Mouse (Mus musculus): ENCODE results near the gene Gm31371. TPM values are rescaled to one million over a fixed set of nuclear protein-coding genes. Genes with fewer than 3 reads are reported as not detected.
A peak's percentile ranks its signal among the peaks of the same experiment; 100 is the strongest.
"Not testable (repeated sequence)": the region's sequence is repeated elsewhere in the genome, so short reads cannot be mapped to it uniquely, and the experiment has no call there.

Gm31371 gene
- total RNA-seq (2021) = not detected
- long read RNA-seq, experiment 1 = 0 reads
- long read RNA-seq, experiment 2 = 0 reads

DNA sequence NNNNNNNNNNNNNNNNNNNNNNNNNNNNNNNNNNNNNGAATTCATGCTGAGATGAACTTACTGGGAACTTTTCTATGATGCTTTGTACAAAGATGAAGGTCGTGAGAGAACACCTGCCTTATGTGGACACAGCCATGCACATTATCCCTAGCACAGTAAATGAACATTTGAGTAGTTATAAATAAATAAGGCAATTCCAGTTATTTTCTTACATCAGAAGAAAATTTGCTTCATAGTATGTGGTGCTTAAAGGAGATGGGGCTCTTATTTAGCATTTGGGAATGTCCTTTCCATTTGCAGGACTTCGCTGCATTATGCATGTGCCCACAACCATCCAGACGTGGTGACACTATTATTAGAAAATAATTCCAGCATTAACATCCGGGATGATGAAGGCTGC, at the start of gene Gm31371:
TSS of gene Gm31371 (plus strand) at position 301 of the 400 bp plus-strand sequence.
- DNase-seq; intact Hi-C loops (cut with DNase I; ENCODE audit: low total_unique reads): not testable (repeated sequence)

DNA sequence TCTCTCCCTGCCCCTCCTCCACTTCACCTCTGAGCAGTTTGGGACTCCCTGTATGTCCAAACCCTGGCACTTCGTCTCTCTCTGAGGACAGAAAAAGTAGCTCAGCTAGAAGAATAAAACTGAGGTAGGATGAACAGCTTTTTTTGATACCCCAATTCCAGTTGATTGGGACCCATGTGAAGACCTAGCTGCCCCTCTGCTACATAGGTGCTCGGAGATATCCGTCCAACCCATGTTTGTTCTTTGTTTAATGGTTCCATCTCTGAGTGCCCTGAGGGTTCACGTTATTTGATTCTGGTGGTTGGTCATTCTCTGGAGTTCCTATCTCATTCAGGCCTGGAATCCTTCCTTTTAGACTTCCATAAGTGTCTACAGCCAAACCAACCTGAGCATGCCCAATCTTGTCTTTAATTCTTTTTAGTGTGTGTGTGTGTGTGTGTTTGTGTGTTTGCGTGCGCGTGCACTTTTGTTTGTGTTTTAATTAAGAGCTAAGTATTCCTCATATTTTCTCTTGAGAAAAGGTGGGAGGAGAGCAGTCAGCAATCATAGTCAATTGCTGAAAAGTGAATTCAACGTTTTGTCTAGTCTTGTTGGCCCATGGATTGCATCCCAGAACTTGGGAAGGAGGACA, 3.3 kb downstream of the Gm31371 start:
- not testable (repeated sequence) for DNase-seq

DNA sequence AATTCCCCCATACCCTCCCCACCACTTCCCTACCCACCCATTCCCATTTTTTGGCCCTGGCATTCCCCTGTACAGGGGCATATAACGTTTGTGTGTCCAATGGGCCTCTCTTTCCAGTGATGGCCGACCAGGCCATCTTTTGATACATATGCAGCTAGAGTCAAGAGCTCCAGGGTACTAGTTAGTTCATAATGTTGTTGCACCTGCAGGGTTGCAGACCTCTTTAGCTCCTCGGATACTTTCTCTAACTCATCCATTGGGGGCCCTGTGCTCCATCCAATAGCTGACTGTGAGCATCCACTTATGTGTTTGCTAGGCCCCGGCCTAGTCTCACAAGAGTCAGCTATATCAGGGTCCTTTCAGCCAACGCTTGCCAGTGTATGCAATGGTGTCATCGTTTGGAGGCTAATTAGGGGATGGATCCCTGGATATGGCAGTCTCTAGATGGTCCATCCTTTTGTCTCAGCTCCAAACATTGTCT, 5.7 kb downstream of the Gm31371 start:
- DNase-seq; intact Hi-C loops (cut with DNase I; ENCODE audit: low total_unique reads): not testable (repeated sequence)

More for the DNA sequence above, 3.3 kb downstream of the Gm31371 start:
- intact Hi-C loops (cut with DNase I; ENCODE audit: low total_unique reads) = not testable (repeated sequence)

DNA sequence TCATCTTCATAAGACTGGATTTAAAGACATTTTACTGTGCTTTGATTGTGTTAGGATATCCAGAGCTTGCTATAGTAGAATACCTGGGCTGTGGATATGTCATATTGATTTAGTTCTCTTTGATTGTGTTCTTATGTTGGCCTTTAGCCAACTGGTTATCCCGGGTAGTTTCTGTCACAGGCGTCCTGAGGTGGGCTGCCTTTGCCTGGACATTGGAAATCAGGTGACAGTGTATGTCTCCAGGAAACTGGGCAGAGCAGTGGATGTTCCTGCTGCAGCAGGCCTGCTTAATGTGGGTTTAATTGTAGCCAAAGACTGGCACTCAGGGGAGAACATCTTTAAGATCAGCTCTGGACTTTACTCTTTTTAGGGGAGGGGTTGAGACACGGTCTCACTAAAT, 15.9 kb downstream of the Gm31371 start:
- DNase-seq; intact Hi-C loops (cut with DNase I; ENCODE audit: low total_unique reads): not testable (repeated sequence)

DNA sequence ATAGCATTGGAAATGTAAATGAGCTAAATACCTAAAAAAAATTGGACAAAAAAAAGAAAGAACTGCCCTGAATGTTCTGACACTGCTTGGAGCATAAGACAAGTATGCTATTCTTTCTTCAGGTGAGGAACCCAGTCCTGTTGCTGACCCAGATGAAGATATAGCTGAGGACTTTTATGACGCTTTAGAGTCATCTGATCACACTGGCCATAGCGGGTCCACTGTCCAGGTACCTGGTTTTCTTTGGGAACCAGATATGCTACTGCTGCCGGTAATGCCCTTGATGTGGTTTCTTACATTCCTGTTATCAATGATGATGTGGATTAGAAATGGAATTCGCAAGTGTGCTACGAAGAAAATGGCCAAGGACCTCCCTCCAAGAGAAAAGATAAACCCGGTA, 31.1 kb downstream of the Gm31371 start:
- intact Hi-C loops (cut with DNase I; ENCODE audit: low total_unique reads); DNase-seq: not testable (repeated sequence)

DNA sequence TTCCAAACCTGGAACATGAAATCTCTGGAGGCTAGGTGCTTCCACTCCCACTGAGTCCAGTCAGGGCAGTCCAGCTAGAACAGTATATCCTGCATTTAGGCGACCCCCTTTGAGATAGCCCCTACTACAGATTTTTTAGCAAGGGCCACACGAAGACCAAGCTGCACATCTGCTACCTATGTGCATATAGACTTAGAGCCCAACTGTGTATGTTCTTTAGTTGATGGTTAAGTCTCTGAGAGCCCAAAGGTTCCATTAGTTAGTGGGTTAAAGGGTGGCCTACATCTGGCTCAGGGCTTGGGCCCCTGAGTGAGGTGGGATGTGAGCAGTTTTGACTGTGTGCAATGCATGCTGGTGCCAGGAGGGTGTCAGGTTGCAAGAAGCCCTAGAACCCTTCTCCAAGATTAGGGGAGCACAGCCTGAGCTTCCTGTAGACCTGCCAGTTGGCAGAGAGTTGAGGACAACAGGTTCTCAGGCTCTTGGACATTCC, 32.4 kb downstream of the Gm31371 start:
- DNase-seq = peak; percentile 3
- intact Hi-C loops (cut with DNase I; ENCODE audit: low total_unique reads) = not testable (repeated sequence)

DNA sequence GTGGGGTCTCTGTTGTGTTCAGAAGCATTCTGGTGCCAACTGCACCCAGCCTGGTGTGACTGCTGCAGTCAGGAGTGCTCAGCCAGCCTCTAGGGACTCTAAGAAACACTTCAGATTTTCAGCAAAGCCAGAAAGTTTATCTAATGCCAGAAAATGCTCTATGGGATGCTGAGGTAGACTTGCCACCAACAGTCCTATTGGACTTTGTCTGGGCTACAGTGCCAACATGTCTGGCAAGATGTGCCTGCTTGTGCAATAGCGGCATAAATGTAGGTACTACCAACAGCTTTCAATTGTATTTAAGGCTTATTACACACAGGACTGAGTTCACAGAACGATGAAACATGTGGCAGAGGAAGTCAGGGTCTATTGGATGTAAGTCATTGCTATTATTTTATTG, 57.7 kb downstream of the Gm31371 start:
- intact Hi-C loops (cut with DNase I; ENCODE audit: low total_unique reads) = no loop called here
- no peak for DNase-seq

DNA sequence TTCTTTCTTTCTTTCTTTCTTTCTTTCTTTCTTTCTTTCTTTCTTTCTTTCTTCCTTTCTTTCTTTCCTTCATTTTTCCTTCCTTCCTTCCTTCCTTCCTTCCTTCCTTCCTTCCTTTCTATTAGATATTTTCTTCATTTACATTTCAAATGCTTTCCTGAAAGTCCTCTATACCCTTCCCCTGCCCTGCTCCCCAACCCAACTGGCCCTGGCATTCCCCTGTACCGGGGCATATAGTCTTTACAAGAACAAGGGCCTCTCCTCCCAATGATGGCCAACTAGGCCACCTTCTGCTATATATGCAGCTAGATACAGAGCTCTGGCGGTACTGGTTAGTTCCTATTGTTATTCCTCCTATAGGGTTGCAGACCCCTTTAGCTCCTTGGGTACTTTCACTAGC, 60.6 kb downstream of the Gm31371 start:
- intact Hi-C loops (cut with DNase I; ENCODE audit: low total_unique reads); DNase-seq: not testable (repeated sequence)

DNA sequence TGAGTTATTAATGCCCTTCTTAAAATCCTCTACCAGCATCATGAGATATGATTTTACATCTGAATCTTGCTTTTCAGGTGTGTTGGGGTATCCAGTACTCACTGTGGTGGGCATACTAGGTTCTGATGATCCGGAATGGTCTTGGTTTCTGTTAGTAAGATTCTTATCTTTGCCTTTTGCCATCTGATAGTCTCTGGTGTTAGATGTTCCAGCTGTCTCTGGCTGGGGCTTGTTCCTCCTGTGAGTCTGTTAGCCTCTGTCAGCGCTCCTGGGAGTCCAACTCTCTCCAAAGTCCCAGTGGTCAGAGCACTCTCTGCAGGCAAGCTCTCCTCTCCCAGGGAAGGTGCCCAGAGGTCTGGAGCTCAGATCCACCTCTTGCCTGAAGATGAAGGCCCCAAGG, 65.0 kb downstream of the Gm31371 start:
- intact Hi-C loops (cut with DNase I; ENCODE audit: low total_unique reads) = not testable (repeated sequence)

DNA sequence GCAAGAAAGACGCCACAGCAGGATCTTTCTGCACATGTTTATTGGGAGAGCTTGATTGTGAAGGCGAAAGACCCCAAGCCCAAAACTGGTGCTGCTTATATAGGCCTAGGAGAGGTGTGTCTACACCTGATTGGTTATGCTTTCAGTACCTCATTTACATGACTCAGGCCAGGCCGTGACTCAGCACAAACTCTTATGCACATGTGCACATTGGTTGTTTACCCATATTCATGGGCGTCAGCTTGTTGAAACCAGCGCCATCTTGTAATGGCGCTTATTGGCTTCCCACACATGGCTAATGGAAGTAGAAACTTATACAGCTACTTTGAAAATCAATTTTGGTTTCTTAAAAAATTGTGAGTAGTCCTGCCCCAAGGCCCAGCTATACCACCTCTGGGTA, 72.0 kb downstream of the Gm31371 start:
- intact Hi-C loops (cut with DNase I; ENCODE audit: low total_unique reads) = not testable (repeated sequence)

More for the DNA sequence above, 65.0 kb downstream of the Gm31371 start:
- DNase-seq = peak; percentile 15

More for the DNA sequence above, 72.0 kb downstream of the Gm31371 start:
- DNase-seq = peak; percentile 2

Other genes starting within 250 kb of the Gm31371 start
- under 1 TPM; 0.23 to 0.42 TPM for gene 4930467E23Rik, start 173.8 kb upstream of the Gm31371 start, total RNA-seq (2021)

Data from gastrocnemius, postnatal 14 days (tissue).